Mouse (Mus musculus): Measurements from ENCODE around the gene Pcif1.
A peak's percentile ranks its signal among the peaks of the same experiment; 100 is the strongest.

DNA sequence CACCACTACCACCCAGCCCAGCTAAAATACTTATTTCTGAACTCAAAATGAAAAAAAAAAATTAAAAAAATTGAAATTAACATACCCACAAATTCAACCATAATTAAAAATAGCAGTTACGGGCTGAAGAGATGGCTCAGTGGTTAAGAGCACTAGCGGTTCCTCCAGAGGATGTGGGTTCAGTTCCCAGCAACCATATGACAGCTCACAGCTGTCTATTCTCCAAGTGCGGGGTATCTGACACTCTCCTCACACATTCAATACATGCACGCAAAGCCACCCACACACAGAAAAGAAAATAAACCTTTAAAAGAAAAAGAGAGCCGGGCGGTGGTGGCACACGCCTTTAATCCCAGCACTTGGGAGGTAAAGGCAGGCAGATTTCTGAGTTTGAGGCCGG lies 29.0 kb upstream of the Pcif1 start:
- no peak for TF ChIP-seq POLR2A (IDR thresholded peaks at IDR 0.05; ENCODE audit: insufficient read length, low read depth)
- no peak for TF ChIP-seq CEBPB (IDR thresholded peaks at IDR 0.05; ENCODE audit: insufficient read depth, poor library complexity, severe bottlenecking)
- no peak for TF ChIP-seq E2F4 (IDR thresholded peaks at IDR 0.05; ENCODE audit: insufficient read depth)
- TF ChIP-seq USF1 (IDR thresholded peaks at IDR 0.05; ENCODE audit: low read depth): no peak
- peak in 1 of 3 experiments; percentile 33 for TF ChIP-seq MYOG (IDR thresholded peaks at IDR 0.05; ENCODE audit: control insufficient read depth in 1 of 3, insufficient read depth in 1 of 3, insufficient read length in 2 of 3, low read depth in 2 of 3)
- peak; percentile 16 for TF ChIP-seq TCF12 (IDR thresholded peaks at IDR 0.05; ENCODE audit: insufficient read depth, poor library complexity, severe bottlenecking)
- no peak for TF ChIP-seq MAX (IDR thresholded peaks at IDR 0.05; ENCODE audit: low read depth)
- peak in 1 of 3 experiments; percentile 66 for TF ChIP-seq MYOD1 (IDR thresholded peaks at IDR 0.05; ENCODE audit: control insufficient read depth in 1 of 3, insufficient read length in 2 of 3, low read depth in 2 of 3)
- no peak for TF ChIP-seq POLR2AphosphoS2 (IDR thresholded peaks at IDR 0.05; ENCODE audit: insufficient read length, low read depth)
- TF ChIP-seq REST (IDR thresholded peaks at IDR 0.05; ENCODE audit: insufficient read depth, insufficient read length): no peak
- no peak for TF ChIP-seq TCF3 (IDR thresholded peaks at IDR 0.05; ENCODE audit: insufficient read length, low read depth)
- TF ChIP-seq SRF (IDR thresholded peaks at IDR 0.05; ENCODE audit: control insufficient read depth, insufficient read length, low read depth): no peak
